Mouse (Mus musculus): ENCODE measurements around the gene Susd2. TPM values are rescaled to one million over a fixed set of nuclear protein-coding genes. Genes with fewer than 3 reads are reported as not detected.

Susd2 gene
- total RNA-seq, 2 experiments from 2014 or later = 1.4 to 1.6 TPM

- no peak for DNase-seq (ENCODE audit: extremely low spot score in 1 of 2, low spot score in 1 of 2)
These were observed 14.0 kb upstream of the Susd2 start for GRCm38 (mm10) chr10:75657772-75658171.

GRCm38 (mm10) chr10:75657165-75657564 is 13.4 kb upstream of the Susd2 start:
- no peak for DNase-seq (ENCODE audit: extremely low spot score in 1 of 2, low spot score in 1 of 2)

GRCm38 (mm10) chr10:75654053-75654452 is 10.2 kb upstream of the Susd2 start:
- no peak for DNase-seq (ENCODE audit: extremely low spot score in 1 of 2, low spot score in 1 of 2)

- no peak for DNase-seq (ENCODE audit: extremely low spot score in 1 of 2, low spot score in 1 of 2)
These were observed 7.7 kb upstream of the Susd2 start for GRCm38 (mm10) chr10:75651381-75652068.

- no peak for DNase-seq (ENCODE audit: extremely low spot score in 1 of 2, low spot score in 1 of 2)
These were observed 6.6 kb upstream of the Susd2 start for GRCm38 (mm10) chr10:75650306-75650902.

GRCm38 (mm10) chr10:75649406-75649995 is 5.7 kb upstream of the Susd2 start:
- no peak for DNase-seq (ENCODE audit: extremely low spot score in 1 of 2, low spot score in 1 of 2)

GRCm38 (mm10) chr10:75649001-75649400 is 5.2 kb upstream of the Susd2 start:
- DNase-seq (ENCODE audit: extremely low spot score in 1 of 2, low spot score in 1 of 2) = no peak

- no peak for DNase-seq (ENCODE audit: extremely low spot score in 1 of 2, low spot score in 1 of 2)
These were observed 4.3 kb upstream of the Susd2 start for GRCm38 (mm10) chr10:75648091-75648490.

GRCm38 (mm10) chr10:75647362-75647761 is 3.6 kb upstream of the Susd2 start:
- DNase-seq (ENCODE audit: extremely low spot score in 1 of 2, low spot score in 1 of 2) = peak in 1 of 2 experiments; percentile 29

- DNase-seq (ENCODE audit: extremely low spot score in 1 of 2, low spot score in 1 of 2) = no peak
These were observed 2.6 kb upstream of the Susd2 start for GRCm38 (mm10) chr10:75646406-75646805.

GRCm38 (mm10) chr10:75645616-75646015 is 1.8 kb upstream of the Susd2 start:
- DNase-seq (ENCODE audit: extremely low spot score in 1 of 2, low spot score in 1 of 2) = no peak

- no peak for DNase-seq (ENCODE audit: extremely low spot score in 1 of 2, low spot score in 1 of 2)
These were observed 917 bp downstream of the Susd2 start for GRCm38 (mm10) chr10:75642891-75643290.

GRCm38 (mm10) chr10:75642436-75642835 is 1.4 kb downstream of the Susd2 start:
- no peak for DNase-seq (ENCODE audit: extremely low spot score in 1 of 2, low spot score in 1 of 2)

GRCm38 (mm10) chr10:75641721-75642222 is 2.0 kb downstream of the Susd2 start:
- DNase-seq (ENCODE audit: extremely low spot score in 1 of 2, low spot score in 1 of 2) = no peak

- peak in 1 of 2 experiments; percentile 1 for DNase-seq (ENCODE audit: extremely low spot score in 1 of 2, low spot score in 1 of 2)
These were observed 6.1 kb downstream of the Susd2 start for GRCm38 (mm10) chr10:75637711-75638110.

- no peak for DNase-seq (ENCODE audit: extremely low spot score in 1 of 2, low spot score in 1 of 2)
These were observed 7.6 kb downstream of the Susd2 start for GRCm38 (mm10) chr10:75636084-75636786.

GRCm38 (mm10) chr10:75635693-75636055 is 8.1 kb downstream of the Susd2 start:
- DNase-seq (ENCODE audit: extremely low spot score in 1 of 2, low spot score in 1 of 2) = peak; percentile 82 to 97

GRCm38 (mm10) chr10:75635019-75635692 is 8.7 kb downstream of the Susd2 start:
- DNase-seq (ENCODE audit: extremely low spot score in 1 of 2, low spot score in 1 of 2) = no peak

- no peak for DNase-seq (ENCODE audit: extremely low spot score in 1 of 2, low spot score in 1 of 2)
These were observed 9.2 kb downstream of the Susd2 start for GRCm38 (mm10) chr10:75634610-75635009.

- DNase-seq (ENCODE audit: extremely low spot score in 1 of 2, low spot score in 1 of 2) = no peak
These were observed 10.2 kb downstream of the Susd2 start for GRCm38 (mm10) chr10:75633576-75634139.

Measured in layer of hippocampus, postnatal 25 days (tissue).